Mouse (Mus musculus) forebrain, embryonic 10.5 days (tissue): ENCODE measurements around the gene Pafah1b2. TPM values are rescaled to one million over a fixed set of nuclear protein-coding genes. Genes with fewer than 3 reads are reported as not detected.

Source experiments
- DNase-seq: peaks from one replicate; pipeline ENCODE4 v3.0.0-alpha.2; 2017; ENCODE audit warnings: low spot score; ENCODE audit errors: extremely low spot score
- H3K27ac ChIP-seq: fragments of 300-500 bp; sonication (generic); 2 replicates; pipeline ENCODE4 v1.5.1; 2016; ENCODE audit warnings: mild to moderate bottlenecking
- H3K27me3 ChIP-seq: fragments of 300-500 bp; sonication (generic); 2 replicates; pipeline ENCODE4 v1.6.1; 2016; ENCODE audit warnings: mild to moderate bottlenecking; ENCODE audit not compliant: poor library complexity, severe bottlenecking
- H3K36me3 ChIP-seq: fragments of 300-500 bp; sonication (generic); replicated peaks from 2 replicates; pipeline ENCODE4 v1.6.1; 2016; ENCODE audit warnings: mild to moderate bottlenecking, moderate library complexity
- H3K4me1 ChIP-seq: fragments of 300-500 bp; sonication (generic); 2 replicates; pipeline ENCODE4 v1.6.1; 2016
- H3K4me3 ChIP-seq: fragments of 300-500 bp; sonication (generic); 2 replicates; pipeline ENCODE4 v1.5.1; 2016; ENCODE audit warnings: mild to moderate bottlenecking, moderate library complexity
- H3K9me3 ChIP-seq: fragments of 300-500 bp; sonication (generic); 2 replicates; pipeline ENCODE4 v1.6.1; 2016; ENCODE audit warnings: mild to moderate bottlenecking, moderate library complexity
- WGBS: fragments of 180-500 bp; shearing (Covaris S2); methylation state at CpG from one replicate; pipeline ENCODE4 v1.1.7; 2016; 5-methylcytosine and 5-hydroxymethylcytosine counted together
- polyA plus RNA-seq: library from polyadenylated mRNA; unstranded; fragments of >200 nt; fragmentation: Nextera tagmentation; extraction: Ambion mirVana; gene quantifications from 2 replicates; pipeline ENCODE4 v1.2.1, GENCODE M21; 2016

The Pafah1b2 gene
- polyA plus RNA-seq = 279 and 288 TPM in 2 replicates

- WGBS = 4% methylated on average over 54 of the region's 78 CpGs
- H3K4me3 ChIP-seq = peak within 1 kb of the TSS; percentile 94
- no peaks in the 10 kb centered on the region for H3K27me3 ChIP-seq
- peak; percentile 96 for DNase-seq
- no peaks in the 10 kb centered on the region for H3K36me3 ChIP-seq
- no peaks in the 10 kb centered on the region for H3K9me3 ChIP-seq
- H3K4me1 ChIP-seq = peaks cover 55% of the 10 kb centered on the region
- H3K27ac ChIP-seq = peak within 1 kb of the TSS; percentile 97
Observed at GRCm38 (mm10) chr9:46012091-46013008, at the start of gene Pafah1b2, which contains the start of gene Sik3. Gene Pafah1b2, minus strand, starts transcription at chr9:46012690. Gene Sik3, plus strand, starts transcription at chr9:46012820.

DNA sequence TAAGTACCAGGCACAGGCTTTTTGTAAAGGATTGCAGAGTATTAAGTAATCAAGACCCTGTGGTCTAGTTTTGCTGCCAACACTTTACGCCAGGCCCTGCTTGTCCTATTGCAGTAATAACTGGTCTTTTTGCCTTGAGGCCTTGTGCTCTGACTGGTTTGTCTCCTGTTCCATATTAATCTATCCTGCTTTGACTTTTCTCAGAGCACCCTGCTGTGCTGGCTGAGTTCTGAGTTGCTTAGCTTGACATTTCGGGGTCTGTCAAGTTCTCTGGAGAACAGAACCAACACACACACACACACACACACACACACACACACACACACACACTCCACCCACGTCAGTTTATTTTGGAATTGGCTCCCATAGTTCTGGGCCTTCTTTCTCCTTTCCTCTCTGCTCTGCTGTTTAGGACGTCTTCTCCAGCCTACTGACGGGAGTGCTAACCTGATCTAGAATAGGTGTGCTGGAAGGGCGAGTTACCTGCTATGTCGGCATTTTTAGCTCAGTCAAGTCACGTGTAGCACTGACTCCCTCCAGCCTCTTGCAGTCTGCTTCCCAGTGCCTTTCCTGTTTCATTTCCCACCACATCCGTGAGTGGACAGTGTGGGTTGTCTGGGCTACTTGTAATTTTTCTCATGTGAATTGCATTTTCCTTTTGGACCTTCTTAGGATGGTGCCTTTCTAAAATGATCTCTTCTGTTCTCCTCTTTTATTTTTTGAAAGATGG, 49.4 kb upstream of the Pafah1b2 start:
- H3K36me3 ChIP-seq = peaks cover 5% of the 10 kb centered on the region; the same call in 1 of the 2 replicates
- no peak overlapping the region for H3K27ac ChIP-seq
- WGBS = 90% methylated on average over 9 of the region's 9 CpGs
- H3K4me3 ChIP-seq = no peak overlapping the region
- H3K27me3 ChIP-seq = no peaks in the 10 kb centered on the region
- H3K4me1 ChIP-seq = peaks cover 20% of the 10 kb centered on the region
- H3K9me3 ChIP-seq = no peaks in the 10 kb centered on the region
- no peak for DNase-seq

- WGBS = 93% methylated on average over 2 of the region's 2 CpGs
- H3K4me3 ChIP-seq = no peak overlapping the region
- H3K27ac ChIP-seq = no peak overlapping the region
- no peaks in the 10 kb centered on the region for H3K27me3 ChIP-seq
- no peak for DNase-seq
- H3K9me3 ChIP-seq = no peaks in the 10 kb centered on the region
- H3K36me3 ChIP-seq = peaks cover 5% of the 10 kb centered on the region; the same call in 1 of the 2 replicates
- peaks cover 15% of the 10 kb centered on the region for H3K4me1 ChIP-seq
Observed at GRCm38 (mm10) chr9:46060249-46060648, 47.8 kb upstream of the Pafah1b2 start.

DNA sequence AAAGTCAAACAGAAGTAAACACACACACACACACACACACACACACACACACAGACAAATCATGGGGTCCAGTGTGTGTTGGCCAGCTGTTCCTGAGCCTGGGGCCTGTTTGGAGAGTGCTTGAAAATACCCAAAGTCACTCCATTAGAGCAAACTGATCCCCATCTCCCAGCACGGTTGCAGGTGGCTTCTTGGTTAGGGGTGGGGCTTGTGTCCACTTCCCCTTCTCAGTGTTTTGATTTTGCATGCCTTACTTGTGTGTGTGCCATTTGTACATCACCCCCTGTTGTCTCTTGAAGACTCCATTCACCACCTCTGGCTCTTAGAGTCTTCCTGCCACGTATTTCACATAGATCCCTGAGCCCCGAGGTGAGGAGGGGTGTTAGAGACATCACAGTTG, 45.6 kb upstream of the Pafah1b2 start:
- no peak overlapping the region for H3K4me3 ChIP-seq
- peaks cover 5% of the 10 kb centered on the region; the same call in 1 of the 2 replicates for H3K36me3 ChIP-seq
- no peak overlapping the region for H3K27ac ChIP-seq
- H3K27me3 ChIP-seq = no peaks in the 10 kb centered on the region
- peaks cover 29% of the 10 kb centered on the region for H3K4me1 ChIP-seq
- 92% methylated on average over 3 of the region's 3 CpGs for WGBS
- no peaks in the 10 kb centered on the region for H3K9me3 ChIP-seq
- no peak for DNase-seq

DNA sequence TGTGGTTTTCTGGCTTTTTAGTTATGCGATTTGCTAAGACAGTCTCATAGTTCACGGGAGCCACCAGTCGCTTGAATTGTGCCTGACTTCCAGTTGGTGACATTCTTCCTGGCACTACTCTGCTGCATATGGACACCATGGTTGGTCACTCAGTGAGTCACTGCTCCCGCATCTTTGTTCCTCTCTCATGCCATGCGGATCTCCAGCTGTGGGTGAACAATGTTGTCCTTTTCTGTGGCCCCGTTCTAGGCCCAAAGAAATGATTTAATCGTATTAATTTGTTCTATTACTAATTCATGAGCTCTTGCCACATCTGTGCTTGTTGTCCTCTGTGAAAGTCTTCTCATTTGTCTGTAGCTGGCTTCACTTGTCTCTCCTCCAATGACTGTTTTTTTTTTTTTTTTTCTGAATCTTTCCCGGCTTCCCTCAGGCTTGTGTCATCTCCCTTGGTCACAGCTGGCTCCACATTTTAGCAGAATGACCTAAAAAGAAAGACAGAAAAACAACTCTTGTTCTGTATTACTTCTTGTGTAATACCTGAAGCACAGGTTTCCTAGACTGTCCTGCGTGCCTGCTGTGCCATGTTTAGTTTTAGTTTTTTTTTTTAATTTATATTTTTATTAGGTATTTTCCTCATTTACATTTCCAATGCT, 40.6 kb upstream of the Pafah1b2 start:
- H3K4me1 ChIP-seq = peaks cover 58% of the 10 kb centered on the region
- H3K36me3 ChIP-seq = no peaks in the 10 kb centered on the region
- no peak overlapping the region for H3K4me3 ChIP-seq
- no peaks in the 10 kb centered on the region for H3K27me3 ChIP-seq
- DNase-seq = no peak
- H3K9me3 ChIP-seq = no peaks in the 10 kb centered on the region
- WGBS = 86% methylated on average over 9 of the region's 9 CpGs
- no peak overlapping the region for H3K27ac ChIP-seq

- peaks cover 59% of the 10 kb centered on the region for H3K4me1 ChIP-seq
- 77% methylated on average over 8 of the region's 8 CpGs for WGBS
- no peak overlapping the region for H3K4me3 ChIP-seq
- H3K36me3 ChIP-seq = no peaks in the 10 kb centered on the region
- DNase-seq = no peak
- H3K27ac ChIP-seq = no peak overlapping the region
- no peaks in the 10 kb centered on the region for H3K27me3 ChIP-seq
- H3K9me3 ChIP-seq = no peaks in the 10 kb centered on the region
Observed at GRCm38 (mm10) chr9:46050203-46050602, 37.7 kb upstream of the Pafah1b2 start.

- Histone ChIP-seq H3K9me3 (no peaks in the 10 kb centered on the region), H3K36me3 (no peaks in the 10 kb centered on the region), H3K27ac (no peak overlapping the region), H3K4me3 (no peak overlapping the region), H3K27me3 (no peaks in the 10 kb centered on the region), H3K4me1 (peaks cover 53% of the 10 kb centered on the region)
- WGBS = 82% methylated on average over 7 of the region's 7 CpGs
- no peak for DNase-seq
Observed at GRCm38 (mm10) chr9:46049525-46049924, 37.0 kb upstream of the Pafah1b2 start.

GRCm38 (mm10) chr9:46046724-46047517, 34.4 kb upstream of the Pafah1b2 start:
- peaks cover 37% of the 10 kb centered on the region for H3K4me1 ChIP-seq
- DNase-seq = peak; percentile 24
- H3K36me3 ChIP-seq = no peaks in the 10 kb centered on the region
- no peaks in the 10 kb centered on the region for H3K9me3 ChIP-seq
- 62% methylated on average over 11 of the region's 11 CpGs for WGBS
- no peak overlapping the region for H3K27ac ChIP-seq
- H3K27me3 ChIP-seq = no peaks in the 10 kb centered on the region
- H3K4me3 ChIP-seq = no peak overlapping the region

GRCm38 (mm10) chr9:46043626-46044025, 31.1 kb upstream of the Pafah1b2 start:
- no peak for DNase-seq
- Histone ChIP-seq H3K27ac (no peak overlapping the region), H3K27me3 (no peaks in the 10 kb centered on the region), H3K36me3 (peaks cover 11% of the 10 kb centered on the region), H3K4me3 (no peak overlapping the region), H3K9me3 (peaks cover 3% of the 10 kb centered on the region; the same call in 1 of the 2 replicates), H3K4me1 (peaks cover 16% of the 10 kb centered on the region)
- 88% methylated on average over 8 of the region's 8 CpGs for WGBS

GRCm38 (mm10) chr9:46042387-46042786, 29.9 kb upstream of the Pafah1b2 start:
- Histone ChIP-seq H3K36me3 (peaks cover 11% of the 10 kb centered on the region), H3K27ac (no peak overlapping the region), H3K27me3 (no peaks in the 10 kb centered on the region), H3K4me3 (no peak overlapping the region), H3K9me3 (peaks cover 3% of the 10 kb centered on the region; the same call in 1 of the 2 replicates), H3K4me1 (peaks cover 16% of the 10 kb centered on the region)
- 86% methylated on average over 3 of the region's 3 CpGs for WGBS
- DNase-seq = no peak

DNA sequence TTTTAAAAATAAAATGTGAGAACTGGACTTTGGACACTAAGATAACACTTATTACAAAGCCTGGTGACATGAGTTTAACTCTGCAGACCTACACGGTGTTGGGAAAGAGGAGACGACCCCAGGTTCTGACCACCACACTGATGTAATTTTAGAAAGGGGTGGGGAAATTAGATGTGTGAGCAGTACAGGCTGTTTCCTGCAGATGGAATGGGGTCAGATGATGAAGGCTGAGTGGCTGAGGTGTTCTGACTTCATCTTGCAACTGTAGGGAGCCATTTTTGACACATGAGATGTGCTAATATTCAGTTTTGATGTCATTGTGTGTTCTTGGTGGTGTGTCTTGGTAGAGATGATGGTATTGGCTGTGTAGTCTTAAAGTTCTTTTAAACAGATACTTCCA, 28.7 kb upstream of the Pafah1b2 start:
- H3K4me1 ChIP-seq = peaks cover 5% of the 10 kb centered on the region
- WGBS = 87% methylated on average over 2 of the region's 2 CpGs
- H3K9me3 ChIP-seq = peaks cover 3% of the 10 kb centered on the region; the same call in 1 of the 2 replicates
- DNase-seq = no peak
- H3K36me3 ChIP-seq = peaks cover 11% of the 10 kb centered on the region
- H3K4me3 ChIP-seq = no peak overlapping the region
- H3K27me3 ChIP-seq = no peaks in the 10 kb centered on the region
- H3K27ac ChIP-seq = no peak overlapping the region

- no peak overlapping the region for H3K4me3 ChIP-seq
- H3K9me3 ChIP-seq = peaks cover 3% of the 10 kb centered on the region; the same call in 1 of the 2 replicates
- H3K4me1 ChIP-seq = peaks cover 8% of the 10 kb centered on the region; the same call in 1 of the 2 replicates
- H3K36me3 ChIP-seq = peaks cover 11% of the 10 kb centered on the region
- H3K27ac ChIP-seq = no peak overlapping the region
- WGBS = 95% methylated on average over 13 of the region's 13 CpGs
- no peaks in the 10 kb centered on the region for H3K27me3 ChIP-seq
- no peak for DNase-seq
Observed at GRCm38 (mm10) chr9:46038786-46039185, 26.3 kb upstream of the Pafah1b2 start.
